Mouse (Mus musculus) forebrain, embryonic 11.5 days (tissue): Measurements from ENCODE around the gene Son. TPM values are rescaled to one million over a fixed set of nuclear protein-coding genes. Genes with fewer than 3 reads are reported as not detected.

Source experiments
- ATAC-seq: fragments of 200-750 bp; cut with Nextera tagmentation; replicated peaks from 2 replicates; pipeline ENCODE4 v1.8.0; 2017; ENCODE audit warnings: moderate TSS enrichment; ENCODE audit not compliant: low FRiP score
- DNase-seq: peaks from one replicate; pipeline ENCODE4 v3.0.0-alpha.2; 2017; ENCODE audit warnings: low spot score
- H3K27ac ChIP-seq: fragments of 300-500 bp; sonication (generic); 2 replicates; pipeline ENCODE4 v1.5.1; 2014; ENCODE audit warnings: low read depth, low read length
- H3K27me3 ChIP-seq: fragments of 300-500 bp; sonication (generic); 2 replicates; pipeline ENCODE4 v1.6.1; 2014; ENCODE audit warnings: mild to moderate bottlenecking, low read length, mixed read lengths; ENCODE audit not compliant: control insufficient read depth, insufficient read depth
- H3K36me3 ChIP-seq: fragments of 300-500 bp; sonication (generic); 2 replicates; pipeline ENCODE4 v1.6.1; 2014; ENCODE audit warnings: mild to moderate bottlenecking, low read length, moderate library complexity, mixed read lengths; ENCODE audit not compliant: control insufficient read depth, insufficient read depth
- H3K4me1 ChIP-seq: fragments of 300-500 bp; sonication (generic); replicated peaks from 2 replicates; pipeline ENCODE4 v1.6.1; 2014; ENCODE audit warnings: low read length, mixed read lengths; ENCODE audit not compliant: control insufficient read depth, insufficient read depth
- H3K4me2 ChIP-seq: fragments of 300-500 bp; sonication (generic); 2 replicates; pipeline ENCODE4 v1.6.1; 2014; ENCODE audit warnings: low read depth, mild to moderate bottlenecking, low read length, moderate library complexity, mixed read lengths; ENCODE audit not compliant: severe bottlenecking
- H3K4me3 ChIP-seq: fragments of 300-500 bp; sonication (generic); 2 replicates; pipeline ENCODE4 v1.5.1; 2014; ENCODE audit warnings: low read depth, low read length
- H3K9ac ChIP-seq: fragments of 300-500 bp; sonication (generic); 2 replicates; pipeline ENCODE4 v1.6.1; 2014; ENCODE audit warnings: low read length
- H3K9me3 ChIP-seq: fragments of 300-500 bp; sonication (generic); 2 replicates; pipeline ENCODE4 v1.6.1; 2016; ENCODE audit warnings: low read length, mixed read lengths; ENCODE audit not compliant: control insufficient read depth
- WGBS: fragments of 180-500 bp; shearing (Covaris S2); extraction: QIAGEN DNeasy Blood & Tissue Kit; methylation state at CpG from one replicate; pipeline ENCODE4 v1.1.7; 2014; 5-methylcytosine and 5-hydroxymethylcytosine counted together
- polyA plus RNA-seq: library from polyadenylated mRNA; unstranded; fragments of >200 nt; fragmentation: Nextera tagmentation; extraction: Ambion mirVana; gene quantifications from 2 replicates; pipeline ENCODE4 v1.2.1, GENCODE M21; 2014

Son gene
- polyA plus RNA-seq, 1 experiment from 2014 or later, result 150 TPM

GRCm38 (mm10) chr16:91655285-91655684 is 8.0 kb downstream of the Son start:
- Histone ChIP-seq H3K36me3 (peaks cover 67% of the 10 kb centered on the region), H3K27me3 (no peaks in the 10 kb centered on the region), H3K4me1 (no peaks in the 10 kb centered on the region), H3K27ac (no peak overlapping the region), H3K9ac (no peak overlapping the region), H3K4me3 (no peak overlapping the region), H3K9me3 (no peaks in the 10 kb centered on the region), H3K4me2 (no peak overlapping the region)
- ATAC-seq (no peak), DNase-seq (no peak)
- WGBS, result 97% methylated on average over 9 of the region's 9 CpGs

GRCm38 (mm10) chr16:91657285-91657684 is 10.0 kb downstream of the Son start:
- H3K36me3 ChIP-seq, result peaks cover 62% of the 10 kb centered on the region
- H3K27ac ChIP-seq, result no peak overlapping the region
- DNase-seq (no peak), ATAC-seq (no peak)
- WGBS, result 98% methylated on average over 17 of the region's 17 CpGs
- H3K9me3 ChIP-seq, result no peaks in the 10 kb centered on the region
- H3K4me1 ChIP-seq, result no peaks in the 10 kb centered on the region
- H3K4me3 ChIP-seq, result no peak overlapping the region
- no peak overlapping the region for H3K9ac ChIP-seq
- no peaks in the 10 kb centered on the region for H3K27me3 ChIP-seq
- H3K4me2 ChIP-seq, result no peak overlapping the region

GRCm38 (mm10) chr16:91658471-91658870 is 11.2 kb downstream of the Son start:
- H3K4me2 ChIP-seq, result no peak overlapping the region
- ATAC-seq, result no peak
- no peak overlapping the region for H3K27ac ChIP-seq
- peaks cover 66% of the 10 kb centered on the region for H3K36me3 ChIP-seq
- 94% methylated on average over 5 of the region's 5 CpGs for WGBS
- no peaks in the 10 kb centered on the region for H3K9me3 ChIP-seq
- no peak overlapping the region for H3K9ac ChIP-seq
- no peaks in the 10 kb centered on the region for H3K27me3 ChIP-seq
- H3K4me1 ChIP-seq, result no peaks in the 10 kb centered on the region
- DNase-seq, result no peak
- no peak overlapping the region for H3K4me3 ChIP-seq

- no peak for DNase-seq
- H3K36me3 ChIP-seq, result peaks cover 66% of the 10 kb centered on the region
- whole genome bisulfite sequencing, result 97% methylated on average over 20 of the region's 20 CpGs
Observed at GRCm38 (mm10) chr16:91659798-91660197, 12.5 kb downstream of the Son start.

GRCm38 (mm10) chr16:91661397-91661796 is 14.1 kb downstream of the Son start:
- H3K4me3 ChIP-seq, result no peak overlapping the region
- peaks cover 50% of the 10 kb centered on the region for H3K36me3 ChIP-seq
- DNase-seq (no peak), ATAC-seq (no peak)
- no peaks in the 10 kb centered on the region for H3K4me1 ChIP-seq
- no peaks in the 10 kb centered on the region for H3K27me3 ChIP-seq
- H3K9ac ChIP-seq, result no peak overlapping the region
- 38% methylated on average over 1 of the region's 1 CpGs for WGBS
- no peak overlapping the region for H3K27ac ChIP-seq
- no peaks in the 10 kb centered on the region for H3K9me3 ChIP-seq
- H3K4me2 ChIP-seq, result no peak overlapping the region

More at GRCm38 (mm10) chr16:91659798-91660197, 12.5 kb downstream of the Son start:
- no peak overlapping the region for H3K4me2 ChIP-seq
- H3K27me3 ChIP-seq, result no peaks in the 10 kb centered on the region
- H3K9ac ChIP-seq, result no peak overlapping the region
- no peak overlapping the region for H3K4me3 ChIP-seq
- H3K27ac ChIP-seq, result no peak overlapping the region
- no peaks in the 10 kb centered on the region for H3K9me3 ChIP-seq
- ATAC-seq, result no peak
- no peaks in the 10 kb centered on the region for H3K4me1 ChIP-seq

GRCm38 (mm10) chr16:91662336-91662735 is 15.0 kb downstream of the Son start:
- DNase-seq, result no peak
- H3K27me3 ChIP-seq, result no peaks in the 10 kb centered on the region
- no peak overlapping the region for H3K9ac ChIP-seq
- H3K36me3 ChIP-seq, result peaks cover 43% of the 10 kb centered on the region
- H3K9me3 ChIP-seq, result no peaks in the 10 kb centered on the region
- no peak overlapping the region for H3K4me3 ChIP-seq
- H3K27ac ChIP-seq, result no peak overlapping the region
- H3K4me2 ChIP-seq, result no peak overlapping the region
- no peaks in the 10 kb centered on the region for H3K4me1 ChIP-seq
- 96% methylated on average over 16 of the region's 16 CpGs for WGBS
- no peak for ATAC-seq

- no peaks in the 10 kb centered on the region for H3K9me3 ChIP-seq
- H3K4me2 ChIP-seq, result no peak overlapping the region
- DNase-seq (no peak), ATAC-seq (no peak)
- whole genome bisulfite sequencing, result 93% methylated on average over 3 of the region's 3 CpGs
- H3K4me1 ChIP-seq, result no peaks in the 10 kb centered on the region
- no peak overlapping the region for H3K9ac ChIP-seq
- H3K36me3 ChIP-seq, result peaks cover 28% of the 10 kb centered on the region
- no peaks in the 10 kb centered on the region for H3K27me3 ChIP-seq
- H3K27ac ChIP-seq, result no peak overlapping the region
- H3K4me3 ChIP-seq, result no peak overlapping the region
Observed at GRCm38 (mm10) chr16:91663795-91664194, 16.5 kb downstream of the Son start.

GRCm38 (mm10) chr16:91674500-91674899 is 27.2 kb downstream of the Son start:
- Histone ChIP-seq H3K27ac (no peak overlapping the region), H3K4me3 (no peak overlapping the region), H3K4me1 (no peaks in the 10 kb centered on the region), H3K36me3 (peaks cover 28% of the 10 kb centered on the region), H3K9me3 (no peaks in the 10 kb centered on the region), H3K9ac (no peak overlapping the region), H3K27me3 (no peaks in the 10 kb centered on the region), H3K4me2 (no peak overlapping the region)
- no peak for ATAC-seq
- no peak for DNase-seq
- WGBS, result 86% methylated on average over 4 of the region's 4 CpGs

GRCm38 (mm10) chr16:91678147-91678911 is 31.0 kb downstream of the Son start:
- Histone ChIP-seq H3K27me3 (no peaks in the 10 kb centered on the region), H3K4me2 (no peak overlapping the region), H3K27ac (no peak overlapping the region), H3K4me3 (no peak overlapping the region), H3K36me3 (peaks cover 16% of the 10 kb centered on the region), H3K9me3 (no peaks in the 10 kb centered on the region), H3K4me1 (no peaks in the 10 kb centered on the region), H3K9ac (no peak overlapping the region)
- ATAC-seq (no peak), DNase-seq (no peak)
- 94% methylated on average over 5 of the region's 5 CpGs for whole genome bisulfite sequencing
